Mouse (Mus musculus) forebrain, embryonic 10.5 days (tissue): ENCODE results near the gene Babam2. TPM values are rescaled to one million over a fixed set of nuclear protein-coding genes. Genes with fewer than 3 reads are reported as not detected.

ENCODE experiments used
- DNase-seq: peaks from one replicate; pipeline ENCODE4 v3.0.0-alpha.2; 2017; ENCODE audit warnings: low spot score; ENCODE audit errors: extremely low spot score
- H3K27ac ChIP-seq: fragments of 300-500 bp; sonication (generic); 2 replicates; pipeline ENCODE4 v1.5.1; 2016; ENCODE audit warnings: mild to moderate bottlenecking
- H3K27me3 ChIP-seq: fragments of 300-500 bp; sonication (generic); 2 replicates; pipeline ENCODE4 v1.6.1; 2016; ENCODE audit warnings: mild to moderate bottlenecking; ENCODE audit not compliant: poor library complexity, severe bottlenecking
- H3K36me3 ChIP-seq: fragments of 300-500 bp; sonication (generic); replicated peaks from 2 replicates; pipeline ENCODE4 v1.6.1; 2016; ENCODE audit warnings: mild to moderate bottlenecking, moderate library complexity
- H3K4me1 ChIP-seq: fragments of 300-500 bp; sonication (generic); 2 replicates; pipeline ENCODE4 v1.6.1; 2016
- H3K4me3 ChIP-seq: fragments of 300-500 bp; sonication (generic); 2 replicates; pipeline ENCODE4 v1.5.1; 2016; ENCODE audit warnings: mild to moderate bottlenecking, moderate library complexity
- H3K9me3 ChIP-seq: fragments of 300-500 bp; sonication (generic); 2 replicates; pipeline ENCODE4 v1.6.1; 2016; ENCODE audit warnings: mild to moderate bottlenecking, moderate library complexity
- WGBS: fragments of 180-500 bp; shearing (Covaris S2); methylation state at CpG from one replicate; pipeline ENCODE4 v1.1.7; 2016; 5-methylcytosine and 5-hydroxymethylcytosine counted together
- polyA plus RNA-seq: library from polyadenylated mRNA; unstranded; fragments of >200 nt; fragmentation: Nextera tagmentation; extraction: Ambion mirVana; gene quantifications from 2 replicates; pipeline ENCODE4 v1.2.1, GENCODE M21; 2016

Babam2 gene
- polyA plus RNA-seq, 1 experiment from 2014 or later: 51.7 TPM

- H3K36me3 ChIP-seq: no peaks in the 10 kb centered on the region
- WGBS: 85% methylated on average over 5 of the region's 5 CpGs
- no peak overlapping the region for H3K4me3 ChIP-seq
- DNase-seq: no peak
- peaks cover under 1% of the 10 kb centered on the region; the same call in 1 of the 2 replicates for H3K4me1 ChIP-seq
- no peaks in the 10 kb centered on the region for H3K27me3 ChIP-seq
- H3K27ac ChIP-seq: no peak overlapping the region
- no peaks in the 10 kb centered on the region for H3K9me3 ChIP-seq
Measured at GRCm38 (mm10) chr5:31727456-31727855, 30.0 kb downstream of the Babam2 start.

DNA sequence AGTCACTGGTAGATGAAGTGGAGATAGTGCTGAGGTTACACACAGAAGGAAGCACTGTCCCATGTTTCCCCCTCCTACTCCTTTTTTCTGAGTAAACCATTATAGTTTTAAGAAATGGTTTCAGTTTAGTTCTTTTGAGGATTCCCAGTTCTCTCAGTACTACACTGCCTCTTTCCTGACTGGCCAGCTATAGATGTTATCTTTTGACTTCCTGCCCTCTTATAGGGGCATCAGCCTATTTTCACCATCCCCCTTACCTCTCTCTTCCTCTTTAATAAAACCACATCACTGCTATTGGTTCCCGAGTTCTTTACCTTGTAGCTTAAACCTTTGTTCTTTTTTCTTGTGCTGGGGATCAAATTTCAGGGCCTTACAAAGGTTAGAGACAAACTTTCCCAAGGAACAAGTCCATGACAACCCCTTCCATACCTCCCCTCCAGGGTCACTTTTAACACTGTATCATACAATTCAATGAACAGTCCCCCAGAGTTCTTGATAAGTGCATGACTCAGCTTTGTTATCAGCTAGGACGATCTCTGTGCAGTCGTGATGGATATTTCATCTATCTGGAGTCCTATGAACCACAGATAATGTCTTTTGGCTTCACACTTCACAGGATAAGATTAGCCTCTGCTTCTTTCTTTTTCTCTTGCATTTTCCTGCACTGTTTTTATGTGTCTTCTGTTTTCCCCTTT lies 35.3 kb downstream of the Babam2 start:
- Histone ChIP-seq H3K9me3 (no peaks in the 10 kb centered on the region), H3K4me1 (peaks cover 6% of the 10 kb centered on the region; the same call in 1 of the 2 replicates), H3K27ac (no peak overlapping the region), H3K27me3 (no peaks in the 10 kb centered on the region), H3K4me3 (no peak overlapping the region), H3K36me3 (peaks cover 4% of the 10 kb centered on the region; the same call in 1 of the 2 replicates)
- no peak for DNase-seq
- WGBS: 58% methylated on average over 3 of the region's 3 CpGs

- no peak for DNase-seq
- Histone ChIP-seq H3K4me3 (no peak overlapping the region), H3K36me3 (no peaks in the 10 kb centered on the region), H3K27ac (no peak overlapping the region), H3K4me1 (peaks cover 7% of the 10 kb centered on the region), H3K9me3 (no peaks in the 10 kb centered on the region), H3K27me3 (no peaks in the 10 kb centered on the region)
- 100% methylated on average over 1 of the region's 1 CpGs for WGBS
Measured at GRCm38 (mm10) chr5:31741931-31742330, 44.4 kb downstream of the Babam2 start.

- Histone ChIP-seq H3K27ac (no peak overlapping the region), H3K4me3 (no peak overlapping the region), H3K36me3 (no peaks in the 10 kb centered on the region), H3K9me3 (no peaks in the 10 kb centered on the region), H3K4me1 (peaks cover 7% of the 10 kb centered on the region), H3K27me3 (no peaks in the 10 kb centered on the region)
- DNase-seq: no peak
- 57% methylated on average over 4 of the region's 4 CpGs for WGBS
Measured at GRCm38 (mm10) chr5:31742521-31743031, 45.1 kb downstream of the Babam2 start.

DNA sequence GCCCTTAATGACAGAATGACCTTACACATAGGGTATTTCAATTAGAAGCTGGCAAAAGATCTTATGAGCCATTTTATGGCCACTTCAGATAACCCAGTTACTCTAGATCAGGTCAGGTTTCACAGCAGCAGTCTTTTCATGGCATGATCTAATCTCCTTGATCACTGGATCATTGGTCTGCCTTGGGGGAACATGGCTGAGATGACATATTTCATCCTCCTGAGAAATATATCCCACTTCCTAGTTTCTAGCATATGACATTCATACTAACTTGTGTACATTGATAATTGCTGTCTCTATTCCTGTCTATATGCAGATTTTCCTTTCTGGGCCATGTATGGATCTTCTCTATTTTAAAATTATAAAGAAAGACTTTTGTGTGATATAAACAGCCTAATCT lies 51.9 kb downstream of the Babam2 start:
- H3K36me3 ChIP-seq: no peaks in the 10 kb centered on the region
- H3K9me3 ChIP-seq: no peaks in the 10 kb centered on the region
- peaks cover 3% of the 10 kb centered on the region; the same call in 1 of the 2 replicates for H3K4me1 ChIP-seq
- no peaks in the 10 kb centered on the region for H3K27me3 ChIP-seq
- no peak overlapping the region for H3K4me3 ChIP-seq
- no peak overlapping the region for H3K27ac ChIP-seq
- no peak for DNase-seq

GRCm38 (mm10) chr5:31750231-31750925 lies 52.9 kb downstream of the Babam2 start:
- Histone ChIP-seq H3K36me3 (no peaks in the 10 kb centered on the region), H3K27me3 (no peaks in the 10 kb centered on the region), H3K4me3 (no peak overlapping the region), H3K4me1 (peaks cover 3% of the 10 kb centered on the region; the same call in 1 of the 2 replicates), H3K27ac (no peak overlapping the region), H3K9me3 (no peaks in the 10 kb centered on the region)
- DNase-seq: no peak
- WGBS: 94% methylated on average over 9 of the region's 9 CpGs

DNA sequence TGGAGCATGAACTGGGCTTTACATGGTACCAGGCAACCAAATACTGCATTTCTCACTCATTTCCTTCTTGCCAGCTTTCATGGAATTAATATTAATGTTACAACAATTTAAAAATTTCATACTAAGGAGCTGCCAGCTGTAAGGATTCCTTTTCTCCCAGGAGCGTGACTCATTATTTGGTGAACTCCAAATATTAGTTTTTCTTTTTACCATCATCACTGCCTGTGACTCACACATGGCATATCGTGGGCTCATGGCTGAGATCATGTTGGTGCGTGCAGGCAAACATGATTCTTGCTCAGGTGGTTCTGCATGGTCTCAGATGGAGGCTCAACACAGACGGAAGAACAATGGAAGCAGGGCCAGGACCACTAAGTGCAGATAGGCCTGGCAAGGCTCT lies 53.5 kb downstream of the Babam2 start:
- no peak overlapping the region for H3K27ac ChIP-seq
- no peaks in the 10 kb centered on the region for H3K9me3 ChIP-seq
- DNase-seq: no peak
- no peak overlapping the region for H3K4me3 ChIP-seq
- no peaks in the 10 kb centered on the region for H3K36me3 ChIP-seq
- peaks cover 3% of the 10 kb centered on the region; the same call in 1 of the 2 replicates for H3K4me1 ChIP-seq
- no peaks in the 10 kb centered on the region for H3K27me3 ChIP-seq
- 94% methylated on average over 4 of the region's 4 CpGs for WGBS

DNA sequence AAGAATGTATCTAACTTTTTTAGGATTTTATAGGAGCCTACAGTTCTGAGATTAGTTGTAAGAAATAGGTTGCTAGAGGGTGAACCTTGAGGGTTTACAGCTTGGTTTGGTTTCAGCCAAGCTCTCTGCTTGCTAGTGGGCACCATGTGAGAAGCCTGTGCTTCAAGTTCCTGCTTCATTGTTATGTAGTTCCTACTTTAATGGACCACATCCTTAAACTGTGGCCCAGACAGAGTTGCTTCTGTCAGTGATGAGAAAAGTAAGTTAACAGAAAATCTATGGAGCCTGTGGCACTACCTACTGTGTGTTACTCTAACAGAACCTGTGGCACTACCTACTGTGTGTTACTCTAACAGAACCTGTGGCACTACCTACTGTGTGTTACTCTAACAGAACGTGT lies 57.1 kb downstream of the Babam2 start:
- 90% methylated on average over 1 of the region's 1 CpGs for WGBS
- H3K27me3 ChIP-seq: no peaks in the 10 kb centered on the region
- H3K36me3 ChIP-seq: no peaks in the 10 kb centered on the region
- no peaks in the 10 kb centered on the region for H3K9me3 ChIP-seq
- H3K27ac ChIP-seq: no peak overlapping the region
- no peak for DNase-seq
- H3K4me1 ChIP-seq: no peaks in the 10 kb centered on the region; the same call in 1 of the 2 replicates
- H3K4me3 ChIP-seq: no peak overlapping the region

GRCm38 (mm10) chr5:31755255-31755654 lies 57.8 kb downstream of the Babam2 start:
- H3K4me3 ChIP-seq: no peak overlapping the region
- no peaks in the 10 kb centered on the region for H3K27me3 ChIP-seq
- DNase-seq: no peak
- H3K4me1 ChIP-seq: no peaks in the 10 kb centered on the region; the same call in 1 of the 2 replicates
- no peaks in the 10 kb centered on the region for H3K36me3 ChIP-seq
- H3K27ac ChIP-seq: no peak overlapping the region
- WGBS: 91% methylated on average over 3 of the region's 3 CpGs
- no peaks in the 10 kb centered on the region for H3K9me3 ChIP-seq

- no peak overlapping the region for H3K27ac ChIP-seq
- H3K9me3 ChIP-seq: no peaks in the 10 kb centered on the region
- H3K4me3 ChIP-seq: no peak overlapping the region
- no peaks in the 10 kb centered on the region for H3K36me3 ChIP-seq
- WGBS: 91% methylated on average over 9 of the region's 9 CpGs
- H3K27me3 ChIP-seq: no peaks in the 10 kb centered on the region
- H3K4me1 ChIP-seq: no peaks in the 10 kb centered on the region
- DNase-seq: no peak
Measured at GRCm38 (mm10) chr5:31758310-31759091, 61.0 kb downstream of the Babam2 start.

DNA sequence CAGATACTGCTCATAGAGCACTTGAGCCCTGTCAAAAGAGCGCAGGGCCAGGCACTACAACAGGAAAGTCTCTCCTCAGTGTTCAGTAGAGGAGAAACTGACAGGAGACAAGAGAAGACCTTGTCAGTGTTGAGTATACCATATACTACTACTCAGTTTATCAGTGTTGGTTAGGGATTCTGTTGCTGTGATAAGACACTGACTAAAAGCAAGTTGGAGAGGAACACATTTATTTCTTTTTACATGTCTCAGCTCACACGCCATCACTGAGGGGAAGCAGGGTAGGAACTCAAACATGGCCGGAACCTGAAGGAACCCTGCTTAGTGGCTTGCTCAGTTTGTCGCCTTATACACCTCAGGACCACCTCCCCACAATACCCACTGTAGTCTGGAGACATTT lies 64.4 kb downstream of the Babam2 start:
- DNase-seq: no peak
- Histone ChIP-seq H3K36me3 (no peaks in the 10 kb centered on the region), H3K9me3 (no peaks in the 10 kb centered on the region), H3K4me1 (peaks cover 2% of the 10 kb centered on the region; the same call in 1 of the 2 replicates), H3K27ac (no peak overlapping the region), H3K27me3 (no peaks in the 10 kb centered on the region), H3K4me3 (no peak overlapping the region)
- 91% methylated on average over 4 of the region's 4 CpGs for WGBS

- WGBS: 91% methylated on average over 1 of the region's 1 CpGs
- H3K4me1 ChIP-seq: peaks cover 12% of the 10 kb centered on the region
- no peaks in the 10 kb centered on the region for H3K9me3 ChIP-seq
- no peak overlapping the region for H3K27ac ChIP-seq
- H3K36me3 ChIP-seq: no peaks in the 10 kb centered on the region
- no peak overlapping the region for H3K4me3 ChIP-seq
- H3K27me3 ChIP-seq: no peaks in the 10 kb centered on the region
- DNase-seq: no peak
Measured at GRCm38 (mm10) chr5:31762773-31763172, 65.3 kb downstream of the Babam2 start.
